Mouse (Mus musculus): ENCODE measurements around the gene Sec14l4. TPM values are rescaled to one million over a fixed set of nuclear protein-coding genes. Genes with fewer than 3 reads are reported as not detected.
A peak's percentile ranks its signal among the peaks of the same experiment; 100 is the strongest.

The Sec14l4 gene
- polyA plus RNA-seq (2012; rRNA removed) = 0.42 and 0.56 TPM in 2 replicates

GRCm38 (mm10) chr11:4031126-4031941 lies at the start of gene Sec14l4:
Sec14l4 (plus strand) TSS chr11:4031462.
- Histone ChIP-seq H3K4me3 (ENCODE audit: control insufficient read depth, low read depth, low read length) (peak within 1 kb of the TSS; percentile 23), H3K27ac (ENCODE audit: control insufficient read depth, insufficient read depth, low read depth, low read length) (no peak within 1 kb of the TSS), H3K36me3 (ENCODE audit: control insufficient read depth, insufficient read depth, low read length) (no peaks in the 10 kb centered on the region), H3K4me1 (ENCODE audit: control insufficient read depth, insufficient read depth, low read length) (peaks cover 20% of the 10 kb centered on the region), H3K27me3 (ENCODE audit: control insufficient read depth, insufficient read depth, low read length) (no peaks in the 10 kb centered on the region)
- TF ChIP-seq POLR2A (IDR thresholded peaks at IDR 0.05; ENCODE audit: control insufficient read depth, low read depth, low read length) = no peak
- TF ChIP-seq CTCF (IDR thresholded peaks at IDR 0.05; ENCODE audit: control insufficient read depth, insufficient read depth, insufficient replicate concordance, low read depth, low read length) = no peak

- TF ChIP-seq POLR2A (IDR thresholded peaks at IDR 0.05; ENCODE audit: control insufficient read depth, low read depth, low read length) = no peak
- TF ChIP-seq CTCF (IDR thresholded peaks at IDR 0.05; ENCODE audit: control insufficient read depth, insufficient read depth, insufficient replicate concordance, low read depth, low read length) = no peak
- peaks cover 2% of the 10 kb centered on the region for H3K36me3 ChIP-seq (ENCODE audit: control insufficient read depth, insufficient read depth, low read length)
Measured at GRCm38 (mm10) chr11:3981536-3981935, 49.7 kb upstream of the Sec14l4 start.

GRCm38 (mm10) chr11:3982275-3983209 lies 48.7 kb upstream of the Sec14l4 start:
- Histone ChIP-seq H3K36me3 (ENCODE audit: control insufficient read depth, insufficient read depth, low read length) (no peaks in the 10 kb centered on the region; the same call in 1 of the 2 replicates), H3K4me1 (ENCODE audit: control insufficient read depth, insufficient read depth, low read length) (peaks cover 6% of the 10 kb centered on the region), H3K27me3 (ENCODE audit: control insufficient read depth, insufficient read depth, low read length) (no peaks in the 10 kb centered on the region), H3K27ac (ENCODE audit: control insufficient read depth, insufficient read depth, low read depth, low read length) (no peak overlapping the region), H3K4me3 (ENCODE audit: control insufficient read depth, low read depth, low read length) (no peak overlapping the region)
- TF ChIP-seq POLR2A (IDR thresholded peaks at IDR 0.05; ENCODE audit: control insufficient read depth, low read depth, low read length) (no peak), CTCF (IDR thresholded peaks at IDR 0.05; ENCODE audit: control insufficient read depth, insufficient read depth, insufficient replicate concordance, low read depth, low read length) (no peak)

More at GRCm38 (mm10) chr11:3981536-3981935, 49.7 kb upstream of the Sec14l4 start:
- Histone ChIP-seq H3K4me3 (ENCODE audit: control insufficient read depth, low read depth, low read length) (no peak overlapping the region), H3K4me1 (ENCODE audit: control insufficient read depth, insufficient read depth, low read length) (peaks cover 6% of the 10 kb centered on the region), H3K27ac (ENCODE audit: control insufficient read depth, insufficient read depth, low read depth, low read length) (no peak overlapping the region), H3K27me3 (ENCODE audit: control insufficient read depth, insufficient read depth, low read length) (no peaks in the 10 kb centered on the region)

GRCm38 (mm10) chr11:3983291-3983862 lies 47.9 kb upstream of the Sec14l4 start, which contains the start of gene Gal3st1:
Gal3st1 (plus strand) TSS chr11:3983636.
- H3K4me3 ChIP-seq (ENCODE audit: control insufficient read depth, low read depth, low read length) = peak within 1 kb of the TSS; percentile 37; the same call in 1 of the 2 replicates

GRCm38 (mm10) chr11:3983863-3984745 lies 47.2 kb upstream of the Sec14l4 start:
- no peaks in the 10 kb centered on the region for H3K36me3 ChIP-seq (ENCODE audit: control insufficient read depth, insufficient read depth, low read length)
- no peak overlapping the region for H3K27ac ChIP-seq (ENCODE audit: control insufficient read depth, insufficient read depth, low read depth, low read length)
- H3K4me3 ChIP-seq (ENCODE audit: control insufficient read depth, low read depth, low read length) = peak overlapping the region; percentile 37; the same call in 1 of the 2 replicates
- TF ChIP-seq CTCF (IDR thresholded peaks at IDR 0.05; ENCODE audit: control insufficient read depth, insufficient read depth, insufficient replicate concordance, low read depth, low read length) = no peak
- no peaks in the 10 kb centered on the region for H3K27me3 ChIP-seq (ENCODE audit: control insufficient read depth, insufficient read depth, low read length)
- H3K4me1 ChIP-seq (ENCODE audit: control insufficient read depth, insufficient read depth, low read length) = peaks cover 6% of the 10 kb centered on the region

More at GRCm38 (mm10) chr11:3983291-3983862, 47.9 kb upstream of the Sec14l4 start, which contains the start of gene Gal3st1:
- no peak for TF ChIP-seq POLR2A (IDR thresholded peaks at IDR 0.05; ENCODE audit: control insufficient read depth, low read depth, low read length)
- TF ChIP-seq CTCF (IDR thresholded peaks at IDR 0.05; ENCODE audit: control insufficient read depth, insufficient read depth, insufficient replicate concordance, low read depth, low read length) = no peak
- H3K27ac ChIP-seq (ENCODE audit: control insufficient read depth, insufficient read depth, low read depth, low read length) = no peak within 1 kb of the TSS
- H3K27me3 ChIP-seq (ENCODE audit: control insufficient read depth, insufficient read depth, low read length) = no peaks in the 10 kb centered on the region
- peaks cover 6% of the 10 kb centered on the region for H3K4me1 ChIP-seq (ENCODE audit: control insufficient read depth, insufficient read depth, low read length)
- H3K36me3 ChIP-seq (ENCODE audit: control insufficient read depth, insufficient read depth, low read length) = no peaks in the 10 kb centered on the region

GRCm38 (mm10) chr11:3989748-3990147 lies 41.5 kb upstream of the Sec14l4 start:
- Histone ChIP-seq H3K36me3 (ENCODE audit: control insufficient read depth, insufficient read depth, low read length) (no peaks in the 10 kb centered on the region), H3K27ac (ENCODE audit: control insufficient read depth, insufficient read depth, low read depth, low read length) (no peak overlapping the region), H3K4me3 (ENCODE audit: control insufficient read depth, low read depth, low read length) (no peak overlapping the region), H3K27me3 (ENCODE audit: control insufficient read depth, insufficient read depth, low read length) (no peaks in the 10 kb centered on the region), H3K4me1 (ENCODE audit: control insufficient read depth, insufficient read depth, low read length) (no peaks in the 10 kb centered on the region)
- TF ChIP-seq CTCF (IDR thresholded peaks at IDR 0.05; ENCODE audit: control insufficient read depth, insufficient read depth, insufficient replicate concordance, low read depth, low read length) = no peak
- TF ChIP-seq POLR2A (IDR thresholded peaks at IDR 0.05; ENCODE audit: control insufficient read depth, low read depth, low read length) = no peak

Data from testis, adult 2 months (tissue).